Mouse (Mus musculus) MEL (cell line): ENCODE data around the gene Gins1. TPM values are rescaled to one million over a fixed set of nuclear protein-coding genes. Genes with fewer than 3 reads are reported as not detected.
A peak's percentile ranks its signal among the peaks of the same experiment; 100 is the strongest.

Experiments
- DNase-seq: peaks from one replicate; pipeline ENCODE4 v3.0.0; 2011; ENCODE audit warnings: low read depth, low spot score
- H3K27ac ChIP-seq: 2 replicates; pipeline ENCODE4 v1.5.1; 2012; ENCODE audit warnings: low read depth, mild to moderate bottlenecking, control low read depth, low read length, moderate library complexity; ENCODE audit not compliant: control insufficient read depth
- H3K27me3 ChIP-seq, 2 experiments: fragments of 150-350 bp in 1 of 2; sonication (generic) in 1 of 2; 2 replicates each; pipeline ENCODE4 v1.6.1; 2012; ENCODE audit warnings: low read length in 2 of 2, mild to moderate bottlenecking in 2 of 2, improper control_type of control experiment in 1 of 2, moderate library complexity in 1 of 2; ENCODE audit not compliant: insufficient read depth in 2 of 2, control insufficient read depth in 1 of 2
- H3K36me3 ChIP-seq, 2 experiments: 2 replicates each; pipeline ENCODE4 v1.6.1; 2012 to 2014; ENCODE audit warnings: low read length in 2 of 2, improper control_type of control experiment in 1 of 2, inconsistent platforms in 1 of 2, mild to moderate bottlenecking in 1 of 2; ENCODE audit not compliant: insufficient read depth in 2 of 2, control insufficient read depth in 1 of 2
- H3K4me1 ChIP-seq, 2 experiments: fragments of 150-350 bp in 1 of 2; sonication (generic) in 1 of 2; 2 replicates each; pipeline ENCODE4 v1.6.1; 2012; ENCODE audit warnings: low read length in 2 of 2, improper control_type of control experiment in 1 of 2, mild to moderate bottlenecking in 1 of 2; ENCODE audit not compliant: insufficient read depth in 2 of 2, control insufficient read depth in 1 of 2
- H3K4me3 ChIP-seq, 2 experiments: fragments of 150-350 bp in 1 of 2; sonication (generic) in 1 of 2; 2 replicates each; pipeline ENCODE4 v1.5.1; 2012; ENCODE audit warnings: low read depth in 2 of 2, low read length in 2 of 2, mild to moderate bottlenecking in 2 of 2, moderate library complexity in 2 of 2, control low read depth in 1 of 2, improper control_type of control experiment in 1 of 2; ENCODE audit not compliant: control insufficient read depth in 1 of 2, insufficient read depth in 1 of 2
- H3K79me2 ChIP-seq: 2 replicates; pipeline ENCODE4 v1.6.1; 2012; ENCODE audit warnings: mild to moderate bottlenecking, low read length, moderate library complexity; ENCODE audit not compliant: control insufficient read depth, poor library complexity, insufficient read depth
- H3K9ac ChIP-seq: 2 replicates; pipeline ENCODE4 v1.6.1; 2012; ENCODE audit warnings: low read depth, mild to moderate bottlenecking, control low read depth, low read length, moderate library complexity; ENCODE audit not compliant: control insufficient read depth, poor library complexity, severe bottlenecking
- H3K9me3 ChIP-seq: fragments of 150-350 bp; sonication (generic); replicated peaks from 2 replicates; pipeline ENCODE4 v1.6.1; 2012; ENCODE audit warnings: mild to moderate bottlenecking, low read length, improper control_type of control experiment, moderate library complexity; ENCODE audit not compliant: insufficient read depth
- CHD1 ChIP-seq: IDR thresholded peaks from 2 replicates; pipeline ENCODE4 v1.6.1; 2012; ENCODE audit warnings: low read depth, mild to moderate bottlenecking, inconsistent platforms, low read length, improper control_type of control experiment
- CTCF ChIP-seq, 3 experiments: IDR thresholded peaks in 2 of 3; conservative IDR thresholded peaks in 1 of 3; 2 replicates each; pipeline ENCODE4 v1.5.1; 2011 to 2012; ENCODE audit warnings: low read length in 3 of 3, low read depth in 2 of 3, mild to moderate bottlenecking in 2 of 3, improper control_type of control experiment in 1 of 3, inconsistent platforms in 1 of 3, mixed read lengths in 1 of 3, moderate library complexity in 1 of 3; ENCODE audit not compliant: control insufficient read depth in 1 of 3, insufficient read depth in 1 of 3, poor library complexity in 1 of 3, severe bottlenecking in 1 of 3
- E2F4 ChIP-seq: IDR thresholded peaks from 2 replicates; pipeline ENCODE4 v1.6.1; 2011; ENCODE audit warnings: low read depth, low read length, improper control_type of control experiment, borderline replicate concordance
- EP300 ChIP-seq, 2 experiments: IDR thresholded peaks; 2 replicates each; pipeline ENCODE4 v1.6.1; 2011; ENCODE audit warnings: improper control_type of control experiment in 2 of 2, low read length in 2 of 2, low read depth in 1 of 2, mild to moderate bottlenecking in 1 of 2
- ETS1 ChIP-seq: IDR thresholded peaks from 2 replicates; pipeline ENCODE4 v1.6.1; 2012; ENCODE audit warnings: low read depth, mild to moderate bottlenecking, inconsistent platforms, low read length, improper control_type of control experiment, moderate library complexity
- GATA1 ChIP-seq: IDR thresholded peaks from 2 replicates; pipeline ENCODE4 v1.6.1; 2011; ENCODE audit warnings: low read depth, low read length, improper control_type of control experiment
- JUND ChIP-seq: IDR thresholded peaks from 2 replicates; pipeline ENCODE4 v1.6.1; 2011; ENCODE audit warnings: low read depth, mild to moderate bottlenecking, improper control_type of control experiment, low read length
- KAT2A ChIP-seq: conservative IDR thresholded peaks from 2 replicates; pipeline ENCODE4 v1.6.1; 2012; ENCODE audit warnings: low read depth, low read length, improper control_type of control experiment, inconsistent platforms
- MAX ChIP-seq: IDR thresholded peaks from 2 replicates; pipeline ENCODE4 v1.6.1; 2011; ENCODE audit warnings: low read length, improper control_type of control experiment
- MAZ ChIP-seq: IDR thresholded peaks from 2 replicates; pipeline ENCODE4 v1.6.1; 2012; ENCODE audit warnings: low read depth, mild to moderate bottlenecking, inconsistent platforms, low read length, improper control_type of control experiment
- MXI1 ChIP-seq: IDR thresholded peaks from 2 replicates; pipeline ENCODE4 v1.6.1; 2011; ENCODE audit warnings: mild to moderate bottlenecking, low read depth, low read length, improper control_type of control experiment
- MYB ChIP-seq: IDR thresholded peaks from 2 replicates; pipeline ENCODE4 v1.6.1; 2011; ENCODE audit warnings: mild to moderate bottlenecking, low read depth, low read length, improper control_type of control experiment
- MYC ChIP-seq: IDR thresholded peaks from 2 replicates; pipeline ENCODE4 v1.6.1; 2011; ENCODE audit warnings: low read depth, mild to moderate bottlenecking, low read length, improper control_type of control experiment, moderate library complexity
- NELFE ChIP-seq: IDR thresholded peaks from 2 replicates; pipeline ENCODE4 v1.6.1; 2011; ENCODE audit warnings: low read depth, low read length, improper control_type of control experiment
- POLR2A ChIP-seq, 2 experiments: IDR thresholded peaks; 2 replicates each; pipeline ENCODE4 v1.6.1; 2011 to 2012; ENCODE audit warnings: low read length in 2 of 2, mild to moderate bottlenecking in 2 of 2, control low read depth in 1 of 2, improper control_type of control experiment in 1 of 2, low read depth in 1 of 2, moderate library complexity in 1 of 2; ENCODE audit not compliant: control insufficient read depth in 1 of 2, insufficient read depth in 1 of 2, poor library complexity in 1 of 2
- RAD21 ChIP-seq: IDR thresholded peaks from 2 replicates; pipeline ENCODE4 v1.6.1; 2011; ENCODE audit warnings: mild to moderate bottlenecking, low read depth, low read length, improper control_type of control experiment
- RCOR1 ChIP-seq: IDR thresholded peaks from 2 replicates; pipeline ENCODE4 v1.6.1; 2012; ENCODE audit warnings: low read depth, mild to moderate bottlenecking, inconsistent platforms, low read length, improper control_type of control experiment
- TAL1 ChIP-seq: IDR thresholded peaks from 2 replicates; pipeline ENCODE4 v1.6.1; 2012; ENCODE audit warnings: mild to moderate bottlenecking, inconsistent platforms, low read length, moderate library complexity, mixed read lengths
- TCF12 ChIP-seq: IDR thresholded peaks from 2 replicates; pipeline ENCODE4 v1.6.1; 2014; ENCODE audit warnings: low read depth, mild to moderate bottlenecking, inconsistent platforms, low read length, improper control_type of control experiment, moderate library complexity
- UBTF ChIP-seq: IDR thresholded peaks from 2 replicates; pipeline ENCODE4 v1.6.1; 2012; ENCODE audit warnings: low read depth, mild to moderate bottlenecking, inconsistent platforms, low read length, improper control_type of control experiment, moderate library complexity, borderline replicate concordance; ENCODE audit not compliant: insufficient read depth
- USF2 ChIP-seq, 2 experiments: IDR thresholded peaks; 2 replicates each; pipeline ENCODE4 v1.6.1; 2011 to 2012; ENCODE audit warnings: improper control_type of control experiment in 2 of 2, low read length in 2 of 2, borderline replicate concordance in 1 of 2, inconsistent platforms in 1 of 2, low read depth in 1 of 2, mild to moderate bottlenecking in 1 of 2; ENCODE audit not compliant: insufficient read depth in 1 of 2
- ZC3H11A ChIP-seq: IDR thresholded peaks from 2 replicates; pipeline ENCODE4 v1.6.1; 2012; ENCODE audit warnings: low read depth, mild to moderate bottlenecking, inconsistent platforms, low read length, improper control_type of control experiment
- ZKSCAN1 ChIP-seq: IDR thresholded peaks from 2 replicates; pipeline ENCODE4 v1.6.1; 2012; ENCODE audit warnings: low read depth, mild to moderate bottlenecking, inconsistent platforms, low read length, improper control_type of control experiment, moderate library complexity
- ZMIZ1 ChIP-seq: IDR thresholded peaks from 2 replicates; pipeline ENCODE4 v1.6.1; 2012; ENCODE audit warnings: low read depth, mild to moderate bottlenecking, inconsistent platforms, low read length, improper control_type of control experiment, moderate library complexity
- polyA plus RNA-seq, 2 experiments: library from polyadenylated mRNA; stranded (reverse) in 1 of 2; unstranded in 1 of 2; fragments of >175 nt in 1 of 2; fragments of >200 nt in 1 of 2; gene quantifications; 2 replicates each; pipeline versions ENCODE4 v1.2.1 to v1.2.4; 2012; ENCODE audit warnings: low replicate concordance in 2 of 2, low read depth in 1 of 2; ENCODE audit not compliant: insufficient read length in 2 of 2, insufficient read depth in 1 of 2, missing spikeins in 1 of 2
- total RNA-seq: library from RNA; depleted of rRNA; stranded (reverse); fragments of 300-350 nt; gene quantifications from 2 replicates; pipeline ENCODE4 v1.2.3, GENCODE M21; 2012

Gene Gins1
- total and polyA plus RNA-seq, 3 experiments = 64.8 to 68.7 TPM; not detected in 1

- no peaks in the 10 kb centered on the region for H3K27me3 ChIP-seq
- no peaks in the 10 kb centered on the region for H3K36me3 ChIP-seq
- no peak for TF ChIP-seq GATA1
- TF ChIP-seq CTCF (IDR thresholded peaks at IDR 0.05 in 2 of 3, conservative IDR thresholded peaks at IDR 0.05 in 1 of 3; ENCODE audit: control insufficient read depth in 1 of 3, insufficient read depth in 1 of 3, low read depth in 2 of 3, low read length in 3 of 3, poor library complexity in 1 of 3, severe bottlenecking in 1 of 3) = no peak
- no peak for TF ChIP-seq TAL1
- TF ChIP-seq MYB = no peak
- no peak for TF ChIP-seq NELFE
- TF ChIP-seq MAX = no peak
- no peak for TF ChIP-seq TCF12
- no peak for TF ChIP-seq ETS1
- TF ChIP-seq MYC = no peak
- no peak for TF ChIP-seq ZKSCAN1
- no peak for TF ChIP-seq ZMIZ1
- no peak for TF ChIP-seq UBTF
- TF ChIP-seq MXI1 = no peak
- peaks cover 0 to 4% of the 10 kb centered on the region in 2 experiments; a peak in 3 of 4 replicates for H3K4me1 ChIP-seq
- no peak for DNase-seq
- no peak overlapping the region for H3K4me3 ChIP-seq
- no peak overlapping the region for H3K9ac ChIP-seq
- H3K9me3 ChIP-seq = no peaks in the 10 kb centered on the region
- no peak overlapping the region for H3K27ac ChIP-seq
- H3K79me2 ChIP-seq = no peaks in the 10 kb centered on the region
These were observed 38.2 kb upstream of the Gins1 start for GRCm38 (mm10) chr2:150867021-150867420.

GRCm38 (mm10) chr2:150869446-150869845 is 35.8 kb upstream of the Gins1 start:
- Histone ChIP-seq H3K4me1 (peaks cover 0 to 4% of the 10 kb centered on the region in 2 experiments; a peak in 3 of 4 replicates), H3K4me3 (no peak overlapping the region), H3K36me3 (no peaks in the 10 kb centered on the region), H3K27ac (no peak overlapping the region), H3K79me2 (no peaks in the 10 kb centered on the region), H3K9me3 (no peaks in the 10 kb centered on the region), H3K9ac (no peak overlapping the region), H3K27me3 (no peaks in the 10 kb centered on the region)
- no peak for TF ChIP-seq GATA1
- no peak for TF ChIP-seq MXI1
- TF ChIP-seq MAZ = no peak
- no peak for TF ChIP-seq RCOR1
- DNase-seq = peak; percentile 31

GRCm38 (mm10) chr2:150874508-150874907 is 30.7 kb upstream of the Gins1 start:
- no peak overlapping the region for H3K9ac ChIP-seq
- H3K36me3 ChIP-seq = no peaks in the 10 kb centered on the region
- no peak overlapping the region for H3K4me3 ChIP-seq
- H3K79me2 ChIP-seq = no peaks in the 10 kb centered on the region
- no peak overlapping the region for H3K27ac ChIP-seq
- H3K27me3 ChIP-seq = no peaks in the 10 kb centered on the region
- TF ChIP-seq MAX (no peak), ZKSCAN1 (no peak), ZMIZ1 (no peak), RAD21 (no peak), CHD1 (no peak), MXI1 (no peak), ZC3H11A (no peak), POLR2A (IDR thresholded peaks at IDR 0.05; ENCODE audit: control insufficient read depth in 1 of 2, insufficient read depth in 1 of 2, low read depth in 1 of 2, low read length in 2 of 2, poor library complexity in 1 of 2) (no peak), KAT2A (no peak), JUND (no peak), MYB (no peak), EP300 (IDR thresholded peaks at IDR 0.05; ENCODE audit: low read depth in 1 of 2, low read length in 2 of 2) (no peak), UBTF (no peak), USF2 (IDR thresholded peaks at IDR 0.05; ENCODE audit: borderline replicate concordance in 1 of 2, insufficient read depth in 1 of 2, low read depth in 1 of 2, low read length in 2 of 2) (no peak), E2F4 (no peak)
- H3K4me1 ChIP-seq = peaks cover 0 to 4% of the 10 kb centered on the region in 2 experiments; a peak in 2 of 4 replicates
- no peaks in the 10 kb centered on the region for H3K9me3 ChIP-seq
- DNase-seq = peak; percentile 30
